Mouse (Mus musculus): ENCODE measurements at regions not wholly inside any gene's neighbourhood (a gene's known extent, or its start where the extent isn't known, plus 50 kb on each side); places are given as distances from the start of the nearest gene placed in this dataset.

DNA sequence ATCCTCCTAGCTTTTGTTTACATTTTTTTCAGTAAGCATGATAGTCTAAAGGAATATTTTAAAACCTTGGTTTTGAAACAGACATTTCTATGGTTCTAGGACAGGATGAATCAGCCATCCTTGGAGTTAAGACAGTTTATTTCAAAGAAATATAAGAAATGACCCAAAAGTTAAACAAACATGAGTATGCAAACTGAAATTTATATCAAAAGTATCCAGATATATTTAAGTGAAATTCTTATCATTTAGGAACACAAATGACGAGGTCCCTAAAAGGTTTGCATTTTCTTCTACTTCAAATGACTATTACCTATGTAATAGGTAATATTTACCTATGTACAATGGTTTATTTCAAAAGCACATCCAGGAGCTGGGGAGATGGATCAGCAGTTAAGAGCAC lies 179.5 kb downstream of the Ndufa4 start:
- TF ChIP-seq CTCF (IDR thresholded peaks at IDR 0.05; ENCODE audit: low read depth) (no peak), EP300 (IDR thresholded peaks at IDR 0.05; ENCODE audit: low read depth) (no peak)

Data from heart, postnatal 0 days (tissue).